Mouse (Mus musculus) layer of hippocampus, postnatal 25 days (tissue): ENCODE results near the gene Tmem131. TPM values are rescaled to one million over a fixed set of nuclear protein-coding genes. Genes with fewer than 3 reads are reported as not detected.
"Not testable (repeated sequence)": the region's sequence is repeated elsewhere in the genome, so short reads cannot be mapped to it uniquely, and the experiment has no call there.

Source experiments
- DNase-seq, 2 experiments: peaks; one replicate each; pipeline ENCODE4 v3.0.0; 2022; ENCODE audit warnings: mixed read lengths in 2 of 2, low spot score in 1 of 2; ENCODE audit errors: extremely low spot score in 1 of 2
- total RNA-seq, 2 experiments: library from RNA; stranded (reverse); gene quantifications; 2 replicates each; pipeline ENCODE4 v1.2.3; 2021

Tmem131 gene
- total RNA-seq, 2 experiments from 2014 or later, result 48.4 to 61.9 TPM

- no peak for DNase-seq
These were observed 95.4 kb downstream of the Tmem131 start for GRCm38 (mm10) chr1:36848036-36848435.

GRCm38 (mm10) chr1:36847276-36847675 lies 96.2 kb downstream of the Tmem131 start:
- no peak for DNase-seq

GRCm38 (mm10) chr1:36845031-36845430 lies 98.4 kb downstream of the Tmem131 start:
- no peak for DNase-seq

- DNase-seq, result no peak
These were observed 101.7 kb downstream of the Tmem131 start for GRCm38 (mm10) chr1:36841806-36842205.

- DNase-seq, result no peak
These were observed 102.5 kb downstream of the Tmem131 start for GRCm38 (mm10) chr1:36840959-36841358.

GRCm38 (mm10) chr1:36839858-36840257 lies 103.6 kb downstream of the Tmem131 start:
- DNase-seq, result no peak

GRCm38 (mm10) chr1:36836274-36836954 lies 107.1 kb downstream of the Tmem131 start:
- DNase-seq, result no peak

GRCm38 (mm10) chr1:36835593-36835992 lies 107.9 kb downstream of the Tmem131 start:
- DNase-seq, result no peak

- DNase-seq, result no peak
These were observed 109.4 kb downstream of the Tmem131 start for GRCm38 (mm10) chr1:36834090-36834489.

- no peak for DNase-seq
These were observed 112.3 kb downstream of the Tmem131 start for GRCm38 (mm10) chr1:36830913-36831866.

GRCm38 (mm10) chr1:36824356-36824755 lies 119.1 kb downstream of the Tmem131 start:
- no peak for DNase-seq

- DNase-seq, result not testable (repeated sequence)
These were observed 121.5 kb downstream of the Tmem131 start for GRCm38 (mm10) chr1:36821918-36822317.

- no peak for DNase-seq
These were observed 128.3 kb downstream of the Tmem131 start for GRCm38 (mm10) chr1:36815166-36815565.

GRCm38 (mm10) chr1:36814271-36814903 lies 129.1 kb downstream of the Tmem131 start:
- DNase-seq, result no peak

GRCm38 (mm10) chr1:36813415-36813814 lies 130.1 kb downstream of the Tmem131 start:
- DNase-seq, result no peak

- DNase-seq, result no peak
These were observed 131.7 kb downstream of the Tmem131 start for GRCm38 (mm10) chr1:36811806-36812205.

- no peak for DNase-seq
These were observed 135.5 kb downstream of the Tmem131 start for GRCm38 (mm10) chr1:36807782-36808565.

GRCm38 (mm10) chr1:36807086-36807485 lies 136.4 kb downstream of the Tmem131 start:
- no peak for DNase-seq

GRCm38 (mm10) chr1:36806181-36806905 lies 137.1 kb downstream of the Tmem131 start:
- DNase-seq, result no peak

- no peak for DNase-seq
These were observed 138.6 kb downstream of the Tmem131 start for GRCm38 (mm10) chr1:36804833-36805232.
